Mouse (Mus musculus): ENCODE measurements at regions not wholly inside any gene's neighbourhood (a gene's known extent, or its start where the extent isn't known, plus 50 kb on each side); places are given as distances from the start of the nearest gene placed in this dataset.

DNA sequence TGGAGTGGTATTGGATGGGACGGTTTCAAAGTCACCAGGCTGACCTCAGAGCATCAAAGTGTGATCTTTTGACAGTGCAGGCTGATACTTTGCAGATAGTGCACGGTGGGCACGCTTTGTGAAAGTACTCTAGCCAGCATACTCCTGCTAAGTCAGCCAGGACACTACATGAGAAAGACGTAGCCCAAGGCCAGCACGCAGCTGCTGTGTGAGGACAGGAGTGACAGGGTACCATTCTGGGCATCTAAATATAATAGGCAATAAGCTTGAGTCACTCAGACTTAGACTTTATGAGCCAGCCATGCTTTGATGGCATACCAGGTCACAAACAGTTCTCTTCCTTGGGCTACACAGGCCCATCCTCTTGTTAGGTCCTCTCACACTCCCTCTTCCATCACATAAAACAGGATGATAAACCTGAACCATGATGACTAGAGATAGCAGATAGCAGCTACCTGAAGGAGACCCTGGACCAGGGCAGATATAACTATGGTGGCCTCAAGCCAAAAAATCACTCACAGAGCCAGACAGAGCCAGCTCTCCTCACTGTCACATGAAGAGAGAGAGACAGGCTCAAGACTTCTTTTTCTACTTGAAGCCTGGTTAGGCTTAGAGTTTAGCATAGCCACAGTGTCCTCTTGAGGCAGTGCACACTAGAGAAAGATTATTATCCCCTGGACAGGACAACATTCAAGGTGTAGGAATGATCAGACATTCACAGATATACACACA lies 156.7 kb upstream of the Rreb1 start:
- no peak for DNase-seq

DNA sequence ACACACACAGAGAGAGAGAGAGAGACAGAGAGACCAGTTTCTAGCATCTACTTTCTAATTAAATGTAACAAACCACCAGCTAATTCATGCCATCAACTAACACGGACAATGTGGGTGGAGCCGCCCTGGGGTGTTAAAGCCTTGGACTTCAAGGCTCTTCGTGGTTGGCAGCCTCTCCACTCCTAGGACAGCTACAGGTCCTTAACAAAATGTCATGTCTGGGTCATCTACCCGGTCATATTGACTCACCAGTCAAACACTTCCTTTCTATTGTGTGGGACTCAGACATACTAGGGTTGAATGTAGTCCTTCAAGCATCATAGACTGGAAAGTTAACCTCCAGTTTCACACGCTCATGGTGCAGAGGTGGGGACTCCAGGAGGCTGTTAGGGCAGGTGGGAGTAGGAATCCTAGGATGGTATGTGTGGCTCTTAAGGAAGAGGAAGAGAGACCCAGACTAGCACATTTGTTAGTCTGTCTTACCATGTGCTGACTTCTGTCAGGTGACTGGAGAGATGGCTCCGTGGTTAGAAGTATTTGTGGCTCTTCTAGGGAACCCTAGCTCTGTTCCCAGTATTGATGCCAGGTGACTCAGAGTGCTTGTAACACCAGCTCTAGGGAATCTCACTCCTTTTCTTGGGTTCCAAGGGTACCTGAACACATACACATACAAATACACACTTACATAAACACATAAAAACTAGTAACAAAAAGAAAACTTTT lies 155.7 kb upstream of the Rreb1 start:
- DNase-seq: no peak

DNA sequence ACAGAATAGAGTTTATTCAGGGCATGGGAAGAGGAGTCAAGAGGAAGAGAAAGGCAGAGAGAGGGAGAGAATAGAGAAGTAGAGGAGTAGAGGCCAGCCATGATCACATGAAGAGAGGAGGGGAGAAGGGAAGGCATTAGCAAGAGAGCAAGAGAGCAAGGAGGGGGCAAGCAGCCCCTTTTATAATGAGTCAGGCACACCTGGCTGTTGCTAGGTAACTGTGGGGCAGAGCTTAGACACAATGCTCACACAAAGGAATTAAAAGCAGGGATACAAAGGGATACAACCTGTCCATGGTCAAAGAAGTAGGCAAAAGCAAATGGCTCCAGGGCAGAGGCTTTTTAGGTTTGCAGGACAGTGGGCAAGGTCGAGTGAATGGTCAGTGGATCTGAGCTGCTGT lies 153.5 kb upstream of the Rreb1 start:
- DNase-seq: no peak

DNA sequence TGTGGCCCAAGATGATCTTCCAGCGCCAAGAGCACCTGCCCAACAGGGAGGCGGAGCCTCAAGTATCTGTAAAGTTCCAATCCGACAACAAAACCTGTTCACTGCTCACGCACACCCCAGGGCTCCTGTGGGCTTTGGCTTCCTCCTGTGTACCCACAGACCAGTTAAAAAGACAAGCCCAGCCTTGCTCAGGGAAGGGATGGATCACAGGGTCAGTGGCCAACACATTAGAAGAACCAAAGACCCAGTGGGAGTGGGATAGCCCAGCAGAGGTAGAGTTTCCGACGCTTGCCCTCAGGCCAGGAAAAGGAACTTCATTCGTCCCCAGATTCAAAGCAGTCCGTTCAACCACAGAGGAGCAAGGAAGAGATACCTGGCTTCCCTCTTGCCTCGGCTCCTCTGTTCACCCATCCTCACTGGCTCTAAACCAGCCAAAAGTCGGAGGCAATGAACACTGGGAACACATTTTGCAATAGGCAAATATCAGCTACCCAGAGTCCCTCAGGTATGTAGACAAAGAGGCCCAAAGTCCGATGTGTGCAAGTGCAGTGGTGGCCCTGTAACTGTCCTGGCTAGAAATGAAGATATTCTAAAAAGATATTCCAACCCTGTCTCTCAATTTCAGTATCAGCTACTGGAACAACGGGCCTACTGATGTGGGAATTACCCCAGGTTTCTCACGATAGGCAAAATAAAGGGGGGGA lies 152.5 kb upstream of the Rreb1 start:
- DNase-seq: no peak

DNA sequence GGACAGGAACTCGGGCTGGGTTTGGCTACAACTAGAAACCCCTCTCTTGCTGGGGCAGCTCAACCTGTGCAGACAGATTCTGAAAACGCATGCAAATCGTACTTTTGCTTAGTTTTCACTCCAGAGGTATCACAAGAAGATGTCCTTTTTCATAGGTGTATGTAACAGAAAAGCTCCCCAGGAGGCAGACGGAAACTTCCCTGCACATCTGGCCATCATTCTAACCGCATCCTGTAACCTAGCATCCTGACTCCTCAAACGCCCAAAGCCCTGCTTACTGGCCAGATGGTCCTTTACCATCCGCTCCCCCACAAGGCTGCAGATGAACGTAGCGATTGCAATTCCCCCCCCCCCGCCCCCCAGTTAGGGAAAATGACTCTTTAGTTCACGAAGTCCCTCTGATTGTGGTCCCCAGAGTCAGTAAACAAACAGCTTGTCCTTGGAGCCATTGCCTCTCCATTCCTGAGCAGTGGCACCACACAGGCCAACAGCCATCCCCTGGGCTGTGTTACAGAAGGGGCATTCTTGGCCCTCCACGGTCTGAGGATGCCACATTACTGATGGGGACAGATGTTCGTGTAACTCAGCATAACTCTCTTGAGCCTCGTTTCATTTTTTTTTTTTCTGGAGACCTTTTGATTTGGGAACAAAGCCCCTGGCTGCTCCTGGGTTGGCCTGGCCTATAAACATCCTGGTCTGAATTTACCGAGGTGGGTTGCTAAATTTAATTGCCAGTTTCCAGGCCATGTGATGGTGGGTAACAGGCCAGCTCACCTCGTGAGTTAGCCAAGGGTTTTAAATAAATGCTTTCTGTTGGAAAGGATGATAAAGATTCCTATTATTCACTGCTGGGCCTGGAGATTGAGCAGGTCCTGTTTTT lies 149.6 kb upstream of the Rreb1 start:
- DNase-seq: peak in 1 of 2 experiments; percentile 45

DNA sequence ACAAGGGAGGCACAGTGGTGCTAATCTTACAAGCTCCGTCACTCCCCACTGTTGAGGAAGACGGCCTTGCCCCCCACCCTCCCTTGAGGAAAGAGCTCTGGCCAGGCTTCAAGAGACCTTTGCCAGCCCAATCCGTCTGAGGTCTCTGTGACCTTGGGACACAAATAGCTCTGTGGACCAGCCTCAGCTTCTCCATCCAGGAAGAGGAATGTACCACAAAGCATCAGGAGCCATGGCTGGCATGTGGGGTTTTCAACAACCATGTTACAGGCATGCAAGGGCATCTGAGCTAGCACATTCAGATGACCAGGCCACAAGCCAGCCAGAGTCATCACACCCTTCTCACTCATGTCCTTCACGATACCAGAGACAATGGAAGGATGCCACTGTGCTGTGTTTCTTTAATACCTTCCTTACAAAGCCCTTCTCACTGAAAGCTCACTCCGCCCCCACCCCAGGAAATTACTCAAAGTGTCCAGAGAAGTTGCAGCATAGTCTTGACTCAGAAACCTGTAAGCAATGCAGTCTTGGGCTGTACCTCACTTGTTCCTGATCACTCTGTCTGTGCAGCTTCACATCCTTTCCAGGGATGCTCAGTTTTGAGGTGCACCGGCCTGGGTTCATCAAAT lies 148.8 kb upstream of the Rreb1 start:
- DNase-seq: no peak

DNA sequence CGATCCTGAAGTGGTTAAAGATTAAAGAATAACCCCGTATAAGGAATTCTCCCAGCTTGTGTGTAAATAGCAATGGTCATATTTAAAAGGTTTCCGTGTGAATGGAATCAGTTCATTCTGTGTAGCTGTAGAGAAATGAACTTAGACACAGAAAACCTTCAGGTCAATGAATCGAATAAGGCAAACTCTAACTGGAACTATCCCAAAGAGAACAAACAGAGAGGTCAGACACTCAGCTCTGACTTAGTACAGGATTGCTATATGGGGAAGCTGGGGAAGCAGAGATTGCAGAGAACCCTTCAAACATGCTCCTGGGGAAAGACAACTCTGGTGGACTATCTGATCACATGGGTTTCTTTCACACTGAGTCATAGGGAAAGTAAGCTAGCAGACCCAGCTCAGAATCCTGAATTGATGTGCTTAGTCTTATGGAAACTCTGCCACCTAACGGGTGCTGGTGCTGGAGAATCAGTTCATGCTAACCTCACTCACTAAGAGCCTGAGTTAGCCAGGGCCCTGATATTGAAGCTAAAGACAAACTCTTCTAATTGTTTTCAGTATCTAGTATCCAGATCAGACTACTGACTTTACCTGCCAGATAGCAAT lies 145.3 kb upstream of the Rreb1 start:
- DNase-seq: no peak

DNA sequence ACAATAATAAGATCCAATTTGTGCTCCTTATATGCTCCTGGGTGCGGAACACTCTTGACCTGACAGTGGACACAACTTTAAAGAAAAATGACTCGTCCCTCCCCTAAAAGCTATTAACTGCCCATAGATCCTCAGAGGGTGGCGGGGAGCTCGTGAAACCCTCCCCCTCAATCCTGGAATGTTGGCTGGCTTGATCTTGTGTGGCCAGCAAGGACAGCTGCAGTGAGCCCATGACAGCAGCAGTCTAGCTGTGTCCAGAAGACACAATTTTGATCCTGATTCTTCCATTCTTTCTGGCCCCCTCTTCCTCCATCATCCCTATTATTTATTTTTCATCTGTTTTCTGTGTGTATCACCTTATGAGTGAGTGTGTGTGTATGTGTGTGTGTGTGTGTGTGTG lies 141.8 kb upstream of the Rreb1 start:
- DNase-seq: no peak

DNA sequence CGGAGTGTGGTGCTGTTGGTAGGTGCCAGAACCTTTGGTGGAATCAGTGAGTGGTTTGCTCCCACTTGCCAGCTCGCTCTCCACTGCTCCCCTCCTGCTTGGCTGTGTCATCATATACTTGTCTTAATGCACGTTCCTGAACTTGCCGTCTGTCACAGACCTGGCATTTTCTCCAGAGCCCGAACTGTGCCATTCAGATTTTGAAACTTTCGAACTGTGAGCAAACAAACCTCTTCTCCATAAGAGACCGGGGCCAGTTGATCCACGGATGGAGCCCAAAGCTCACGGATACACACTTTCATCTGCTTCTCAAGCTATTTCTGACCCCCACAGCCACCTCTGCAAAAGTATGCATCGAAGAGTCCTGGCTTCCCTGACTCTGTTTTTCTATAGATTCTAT lies 141.0 kb upstream of the Rreb1 start:
- no peak for DNase-seq

DNA sequence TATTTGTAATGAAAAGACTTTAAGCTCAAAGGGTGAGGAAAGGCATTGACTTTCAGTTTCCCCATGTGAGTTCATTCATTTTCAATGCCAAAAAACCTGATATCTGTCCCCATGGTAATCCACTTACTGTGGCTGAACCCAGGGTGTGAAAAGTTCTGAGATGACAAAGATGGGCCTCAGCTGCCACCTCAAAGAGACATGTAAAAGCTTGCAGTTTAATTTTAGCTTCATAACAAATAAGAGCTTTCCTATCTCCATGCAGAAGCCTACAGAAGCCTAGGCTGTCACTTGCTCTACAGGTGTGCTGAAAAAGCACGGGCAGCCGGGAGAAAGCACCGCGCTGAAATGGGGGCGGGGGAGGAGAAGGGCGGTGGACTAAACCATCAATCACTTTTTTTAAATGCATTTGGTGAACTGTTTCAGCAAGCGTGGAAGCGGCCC lies 140.1 kb upstream of the Rreb1 start:
- DNase-seq: no peak

DNA sequence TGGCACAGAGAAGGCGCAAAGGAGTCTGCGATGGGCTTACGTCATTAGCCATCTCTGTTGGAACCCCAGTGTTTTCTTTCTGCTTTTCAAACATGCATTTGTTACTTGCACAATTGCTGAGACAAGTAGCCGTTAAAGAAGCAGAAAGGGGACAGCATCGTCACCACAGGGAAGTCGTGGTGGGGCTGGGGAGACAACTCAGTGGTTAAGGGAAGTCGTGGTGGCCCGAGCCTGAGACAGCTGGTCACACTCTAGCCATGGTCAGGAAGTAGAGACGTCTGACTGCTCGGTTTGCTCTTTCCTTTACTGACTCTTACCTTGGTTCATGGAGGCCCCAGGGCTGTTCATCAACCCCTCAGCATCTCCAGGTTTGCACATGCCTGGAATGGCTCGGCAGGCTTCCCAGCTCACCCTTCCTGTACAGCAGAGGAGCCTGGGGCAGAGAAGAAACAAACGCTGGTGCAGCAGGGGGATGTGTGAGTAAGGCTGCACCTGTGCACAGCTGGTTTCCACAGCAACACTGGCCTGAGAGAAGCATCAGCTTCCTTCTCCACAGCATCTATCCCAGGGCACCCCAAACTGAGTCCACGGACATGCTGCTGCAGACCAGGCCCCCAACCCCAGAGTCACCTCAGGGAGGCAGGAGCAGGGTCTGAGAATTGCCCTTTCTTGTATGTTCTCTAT lies 135.6 kb upstream of the Rreb1 start:
- peak in 1 of 2 experiments; percentile 29 for DNase-seq

DNA sequence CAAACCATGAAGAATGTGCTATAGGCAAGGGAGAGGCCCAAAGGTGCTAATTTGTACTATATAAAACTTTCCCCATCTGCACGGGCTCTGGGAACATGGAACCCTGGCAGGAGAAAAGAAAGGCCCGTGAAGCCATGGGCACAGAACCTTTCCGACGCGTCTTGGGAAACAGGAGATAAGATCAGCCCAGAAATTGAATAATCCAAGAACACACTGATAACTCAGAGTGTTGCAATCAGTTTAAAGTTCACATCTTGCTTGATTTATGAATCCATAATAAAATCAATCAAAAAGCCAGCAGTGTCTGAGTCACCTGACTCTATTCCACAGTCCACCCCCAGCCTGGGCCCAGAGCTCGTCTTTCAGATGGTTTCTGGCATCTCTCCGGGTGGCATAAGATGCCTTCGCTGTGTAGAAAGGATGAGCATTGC lies 133.4 kb upstream of the Rreb1 start:
- no peak for DNase-seq

DNA sequence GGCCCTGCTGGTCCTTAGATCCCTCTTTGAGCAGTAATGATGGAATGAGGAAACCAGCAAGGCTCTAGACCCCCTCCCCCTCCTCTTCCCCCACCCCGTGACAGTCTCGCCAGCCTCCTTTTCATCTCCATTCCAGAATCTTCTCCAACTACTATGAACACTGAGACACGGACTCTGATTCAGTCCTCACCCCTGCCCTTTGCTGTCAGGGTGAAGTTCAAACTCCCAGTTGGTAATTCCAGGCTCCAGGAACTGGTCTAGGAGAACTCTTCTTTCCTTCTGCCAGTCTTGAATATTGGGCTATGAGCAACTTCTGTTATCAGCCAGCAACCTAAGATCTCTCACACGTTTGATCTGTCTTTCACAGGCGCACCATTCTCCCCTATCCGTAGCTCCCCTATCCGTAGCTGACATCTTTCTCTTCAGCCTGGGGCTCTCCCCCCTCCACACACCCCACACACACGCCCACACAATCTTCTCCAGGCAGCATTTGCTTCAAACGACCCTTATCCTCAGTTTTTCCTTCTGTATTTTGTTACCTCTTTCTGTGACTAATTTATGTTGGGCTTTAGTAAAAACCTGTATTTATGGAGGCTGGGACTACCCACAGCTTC lies 128.6 kb upstream of the Rreb1 start:
- DNase-seq: no peak

DNA sequence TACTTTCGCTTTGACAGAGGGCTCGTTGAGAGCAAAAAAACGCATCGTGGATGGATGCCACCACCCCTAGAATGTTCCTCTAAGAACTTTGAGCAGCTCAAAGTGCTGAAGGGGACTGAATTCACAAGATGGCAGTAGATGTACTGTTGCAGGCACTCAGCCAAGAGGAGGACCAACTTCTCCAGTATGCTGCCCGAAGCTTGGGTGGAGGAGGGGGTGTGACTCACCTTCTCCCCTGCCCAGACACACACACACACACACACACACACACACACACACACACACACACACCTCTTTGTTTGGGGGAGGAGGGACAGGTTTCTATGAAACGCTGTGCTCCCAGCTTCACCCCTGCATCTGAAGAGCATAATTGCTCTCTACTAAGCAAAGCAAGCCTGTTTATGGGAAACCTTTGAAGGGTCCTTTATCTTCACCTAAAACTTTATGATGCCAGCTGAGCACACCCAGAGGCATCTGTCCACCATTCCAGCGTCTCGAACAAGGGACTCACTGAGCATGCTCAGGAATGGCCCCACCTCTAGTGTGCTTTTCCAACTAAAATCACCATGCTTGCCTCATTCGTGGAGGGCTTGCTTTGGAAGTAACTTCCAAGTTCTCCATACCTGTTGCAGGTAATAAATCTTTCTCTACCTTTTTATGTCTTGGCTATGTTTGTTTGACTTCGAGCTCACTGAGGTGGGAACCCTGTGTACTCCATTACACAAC lies 126.8 kb upstream of the Rreb1 start:
- no peak for DNase-seq

DNA sequence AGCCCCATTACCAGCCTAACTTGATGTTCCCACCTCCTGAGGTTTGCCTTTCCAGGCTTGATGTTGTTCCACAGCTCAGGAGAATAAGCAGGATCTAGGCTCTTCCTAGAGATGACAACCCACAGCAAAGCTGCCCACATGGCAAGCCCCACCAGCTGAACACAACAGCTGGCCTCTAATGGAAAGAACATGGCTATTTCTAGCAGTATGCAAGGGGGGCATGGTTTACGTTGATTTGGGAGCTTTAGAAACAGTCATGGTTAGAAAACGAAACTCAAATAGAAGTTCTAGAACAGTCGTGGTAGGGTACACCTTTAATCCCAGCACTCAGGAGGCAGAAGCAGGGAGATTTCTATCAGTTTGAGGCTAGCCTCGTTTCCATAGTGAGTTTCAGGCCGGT lies 123.5 kb upstream of the Rreb1 start:
- no peak for DNase-seq

DNA sequence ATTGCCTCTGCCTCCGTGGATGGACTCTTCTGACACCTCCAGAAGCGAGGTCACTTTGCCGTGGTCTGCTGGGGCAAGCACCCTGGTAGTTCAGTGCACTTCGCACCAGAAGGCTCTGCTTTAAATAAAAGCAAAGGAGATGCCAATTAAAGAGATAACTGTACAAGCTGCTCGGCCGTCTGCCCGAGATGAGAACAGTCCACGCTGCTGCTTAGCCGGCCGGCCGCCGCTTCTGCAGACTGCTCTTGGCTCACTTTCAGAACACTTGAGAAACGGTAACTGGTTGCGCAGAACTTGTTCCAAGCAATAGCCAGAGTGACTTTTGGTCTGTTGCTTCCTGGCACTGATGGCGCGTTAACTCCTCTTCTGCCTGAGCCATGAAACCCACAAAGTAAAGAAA lies 121.0 kb upstream of the Rreb1 start:
- no peak for DNase-seq

DNA sequence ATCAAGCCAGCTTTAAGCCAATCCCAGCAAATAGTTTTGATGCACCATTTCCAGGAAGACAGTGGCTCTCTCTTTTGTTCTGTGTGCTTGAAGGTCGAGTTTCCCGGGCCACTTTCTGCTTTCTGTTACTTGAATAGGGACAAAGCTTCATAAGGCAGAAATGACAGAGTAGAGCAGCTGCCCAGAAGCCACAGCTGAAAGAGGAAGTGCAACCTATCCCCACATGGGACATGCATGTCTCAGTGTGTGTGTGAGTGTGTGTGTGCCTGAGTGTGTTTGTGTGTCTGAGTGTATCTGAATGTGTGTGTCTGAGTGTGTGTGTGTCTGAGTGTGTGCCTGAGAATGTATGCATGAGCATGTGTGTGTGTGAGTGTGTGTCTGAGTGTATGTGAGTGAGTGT lies 120.2 kb upstream of the Rreb1 start:
- peak in 1 of 2 experiments; percentile 47 for DNase-seq

DNA sequence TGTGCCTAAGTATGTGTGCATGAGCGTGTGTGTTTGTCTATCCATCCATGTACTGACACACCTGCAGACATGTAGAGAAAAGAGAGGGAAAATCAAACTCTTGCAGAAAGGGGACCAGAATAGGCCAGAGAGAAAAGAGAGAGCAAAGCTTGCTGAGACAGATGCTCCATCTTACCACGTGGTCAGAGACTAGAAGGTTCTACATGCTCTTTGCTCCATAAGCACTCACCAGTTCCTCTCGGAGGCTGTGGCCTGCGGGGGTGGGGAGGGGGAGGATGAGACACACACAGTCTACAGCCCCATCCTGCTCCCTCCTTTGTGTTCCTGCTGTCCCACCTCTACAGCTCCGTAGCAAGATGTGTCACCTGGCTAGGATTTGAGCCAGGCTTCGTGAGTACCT lies 119.7 kb upstream of the Rreb1 start:
- DNase-seq: no peak

DNA sequence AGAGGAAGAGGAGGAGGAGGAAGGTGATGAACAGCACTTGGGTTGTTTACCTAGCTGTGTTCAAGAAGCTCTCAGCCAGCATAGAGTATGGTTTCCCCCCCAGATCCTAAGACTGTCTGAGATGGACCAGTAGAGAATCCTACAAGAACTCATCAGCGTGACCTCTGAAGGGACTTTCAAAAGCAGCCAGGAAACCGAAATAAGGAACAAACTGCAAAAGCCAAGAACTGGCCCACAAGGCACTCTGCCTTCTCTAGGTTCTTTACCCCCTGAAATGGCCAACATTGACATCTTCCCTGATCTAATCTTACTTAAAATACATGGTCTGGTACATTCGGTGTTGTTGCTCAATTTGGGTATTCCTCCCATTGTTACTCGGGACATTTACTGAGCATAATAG lies 118.1 kb upstream of the Rreb1 start:
- DNase-seq: no peak

DNA sequence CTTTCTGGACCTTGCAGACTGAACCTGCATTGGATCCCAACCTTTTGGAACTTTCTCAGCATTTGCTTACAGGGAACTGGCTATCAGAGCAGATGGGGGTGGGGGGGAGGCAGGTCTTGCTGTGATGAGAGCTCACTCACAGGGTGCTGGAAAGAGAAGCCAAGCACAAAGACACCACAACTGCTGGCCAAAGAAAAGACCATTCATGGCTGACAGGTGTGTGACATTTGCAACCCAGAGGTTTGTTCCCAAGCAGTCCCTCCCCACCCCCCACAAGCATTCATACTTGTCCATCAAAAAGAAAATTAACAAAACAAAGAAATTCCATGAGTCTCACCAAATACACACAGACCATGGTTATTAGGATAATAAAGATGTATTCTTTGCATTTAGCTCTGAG lies 117.5 kb upstream of the Rreb1 start:
- no peak for DNase-seq

Measured in thymus, adult 18-20 months (tissue).